Mouse (Mus musculus): ENCODE data around the gene Zmynd8.

DNA sequence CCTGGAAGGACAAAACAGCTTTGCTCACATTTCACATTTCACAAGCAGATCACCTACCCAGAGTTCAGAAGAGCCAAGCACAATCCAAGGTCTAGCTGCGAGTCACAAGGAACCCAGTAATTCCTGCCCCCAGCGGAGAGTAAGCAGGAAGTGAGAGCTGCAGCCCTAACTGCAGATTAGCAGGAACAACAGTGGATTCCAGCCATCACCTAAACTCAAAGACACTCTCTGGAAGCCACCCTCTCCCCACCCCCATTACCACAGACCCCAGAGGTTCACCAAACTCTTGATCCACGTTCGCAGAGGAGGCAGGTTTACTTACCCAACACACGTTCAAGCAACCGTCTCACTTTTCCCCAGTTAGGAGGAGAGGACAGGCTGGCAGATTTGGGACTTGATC is 15.8 kb downstream of the Zmynd8 start:
- TF ChIP-seq CTCF (IDR thresholded peaks at IDR 0.05; ENCODE audit: borderline replicate concordance, insufficient read depth, low read depth, low read length) (no peak), POLR2A (IDR thresholded peaks at IDR 0.05; ENCODE audit: borderline replicate concordance, insufficient read depth, low read length) (no peak)
